Mouse (Mus musculus) intestine, embryonic 14.5 days (tissue): ENCODE results near the gene Clstn3. TPM values are rescaled to one million over a fixed set of nuclear protein-coding genes. Genes with fewer than 3 reads are reported as not detected.
"Not testable (repeated sequence)": the region's sequence is repeated elsewhere in the genome, so short reads cannot be mapped to it uniquely, and the experiment has no call there.

Experiments
- ATAC-seq: fragments of 200-750 bp; cut with Nextera tagmentation; replicated peaks from 2 replicates; pipeline ENCODE4 v1.8.0; 2017; ENCODE audit warnings: low read depth, moderate number of reproducible peaks, moderate TSS enrichment, moderate library complexity; ENCODE audit not compliant: low FRiP score, low TSS enrichment
- DNase-seq: peaks from one replicate; pipeline ENCODE4 v3.0.0-alpha.2; 2018; ENCODE audit warnings: low spot score
- H3K27ac ChIP-seq: fragments of 300-500 bp; sonication (generic); 2 replicates; pipeline ENCODE4 v1.5.1; 2014; ENCODE audit warnings: low read depth, mild to moderate bottlenecking, control low read depth
- H3K27me3 ChIP-seq: fragments of 300-500 bp; sonication (generic); replicated peaks from 2 replicates; pipeline ENCODE4 v1.6.1; 2014; ENCODE audit warnings: low read length, control low read depth; ENCODE audit not compliant: control insufficient read depth, insufficient read depth
- H3K36me3 ChIP-seq: fragments of 300-500 bp; sonication (generic); 2 replicates; pipeline ENCODE4 v1.6.1; 2014; ENCODE audit warnings: low read length, control low read depth; ENCODE audit not compliant: control insufficient read depth, insufficient read depth
- H3K4me1 ChIP-seq: fragments of 300-500 bp; sonication (generic); replicated peaks from 2 replicates; pipeline ENCODE4 v1.6.1; 2014; ENCODE audit warnings: low read length, control low read depth, mixed read lengths; ENCODE audit not compliant: control insufficient read depth, insufficient read depth
- H3K4me2 ChIP-seq: fragments of 300-500 bp; sonication (generic); 2 replicates; pipeline ENCODE4 v1.6.1; 2014; ENCODE audit warnings: low read length
- H3K4me3 ChIP-seq: fragments of 300-500 bp; sonication (generic); 2 replicates; pipeline ENCODE4 v1.5.1; 2014; ENCODE audit warnings: low read depth, low read length, control low read depth, mixed read lengths
- H3K9ac ChIP-seq: fragments of 300-500 bp; sonication (generic); 2 replicates; pipeline ENCODE4 v1.6.1; 2014; ENCODE audit warnings: mild to moderate bottlenecking, low read length
- H3K9me3 ChIP-seq: fragments of 300-500 bp; sonication (generic); 2 replicates; pipeline ENCODE4 v1.6.1; 2016; ENCODE audit warnings: low read length, control low read depth; ENCODE audit not compliant: control insufficient read depth
- WGBS: fragments of 180-500 bp; shearing (Covaris S2); extraction: QIAGEN DNeasy Blood & Tissue Kit; methylation state at CpG from one replicate; pipeline ENCODE4 v1.1.7; 2014; 5-methylcytosine and 5-hydroxymethylcytosine counted together
- polyA plus RNA-seq: library from polyadenylated mRNA; unstranded; fragments of >200 nt; fragmentation: Nextera tagmentation; extraction: Ambion mirVana; gene quantifications from 2 replicates; pipeline ENCODE4 v1.2.1, GENCODE M21; 2014

Clstn3 gene
- polyA plus RNA-seq, 1 experiment from 2014 or later: 4.7 TPM

DNA sequence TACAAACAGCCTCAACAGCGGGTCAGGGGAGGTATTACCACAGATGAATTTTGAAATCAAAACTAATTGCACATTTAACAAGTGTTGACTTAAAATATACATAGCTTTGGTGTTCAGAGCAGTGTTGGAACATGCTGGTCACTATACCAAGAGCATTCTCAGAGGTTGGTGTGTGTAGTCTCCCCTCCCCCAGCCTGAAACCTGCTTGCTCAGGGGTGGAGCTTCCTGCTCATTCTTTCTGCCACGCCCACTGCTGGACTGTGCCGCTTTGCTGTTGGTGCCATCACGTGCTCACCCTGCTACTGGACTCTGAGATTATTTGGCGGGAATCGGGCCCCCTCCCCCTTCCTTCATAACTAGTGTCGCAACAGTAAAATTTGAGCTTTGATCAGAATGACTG lies 39.6 kb downstream of the Clstn3 start:
- H3K27ac ChIP-seq, H3K9me3 ChIP-seq, DNase-seq, H3K9ac ChIP-seq, H3K36me3 ChIP-seq, H3K4me3 ChIP-seq, ATAC-seq, H3K4me2 ChIP-seq, H3K4me1 ChIP-seq, H3K27me3 ChIP-seq: not testable (repeated sequence)
- 55% methylated on average over 7 of the region's 7 CpGs for WGBS

GRCm38 (mm10) chr6:124424068-124424498 lies 40.5 kb downstream of the Clstn3 start:
- no peak for DNase-seq
- H3K27ac ChIP-seq: no peak overlapping the region
- no peaks in the 10 kb centered on the region for H3K27me3 ChIP-seq
- no peak overlapping the region for H3K4me3 ChIP-seq
- WGBS: 36% methylated on average over 1 of the region's 1 CpGs
- H3K36me3 ChIP-seq: no peaks in the 10 kb centered on the region
- H3K9me3 ChIP-seq: no peaks in the 10 kb centered on the region
- ATAC-seq: no peak
- H3K4me2 ChIP-seq: no peak overlapping the region
- no peaks in the 10 kb centered on the region for H3K4me1 ChIP-seq
- H3K9ac ChIP-seq: no peak overlapping the region

DNA sequence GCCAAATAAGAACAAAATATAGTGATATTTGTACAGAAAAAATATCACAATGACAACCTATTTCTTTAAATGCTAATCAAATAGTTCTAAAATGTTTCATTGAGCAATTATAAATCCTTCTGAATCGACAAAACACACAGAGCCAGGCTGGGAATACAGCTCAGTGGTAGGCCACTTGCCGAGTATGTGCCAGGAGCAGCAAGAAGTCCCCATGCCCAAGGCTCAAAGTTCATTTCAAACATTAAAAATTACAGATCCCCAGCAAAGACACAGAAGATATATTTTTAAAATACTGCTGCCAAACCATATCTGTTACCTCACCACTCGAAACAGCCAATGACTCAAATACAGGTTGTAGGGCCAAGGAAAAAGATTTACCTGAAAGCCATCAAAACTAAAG lies 45.9 kb downstream of the Clstn3 start:
- Histone ChIP-seq H3K9ac (no peak overlapping the region), H3K36me3 (no peaks in the 10 kb centered on the region), H3K4me2 (no peak overlapping the region), H3K4me1 (peaks cover 2% of the 10 kb centered on the region; the same call in 1 of the 2 replicates), H3K9me3 (no peaks in the 10 kb centered on the region), H3K27me3 (no peaks in the 10 kb centered on the region), H3K27ac (no peak overlapping the region), H3K4me3 (no peak overlapping the region)
- no peak for DNase-seq
- no peak for ATAC-seq
- WGBS: 87% methylated on average over 3 of the region's 3 CpGs

DNA sequence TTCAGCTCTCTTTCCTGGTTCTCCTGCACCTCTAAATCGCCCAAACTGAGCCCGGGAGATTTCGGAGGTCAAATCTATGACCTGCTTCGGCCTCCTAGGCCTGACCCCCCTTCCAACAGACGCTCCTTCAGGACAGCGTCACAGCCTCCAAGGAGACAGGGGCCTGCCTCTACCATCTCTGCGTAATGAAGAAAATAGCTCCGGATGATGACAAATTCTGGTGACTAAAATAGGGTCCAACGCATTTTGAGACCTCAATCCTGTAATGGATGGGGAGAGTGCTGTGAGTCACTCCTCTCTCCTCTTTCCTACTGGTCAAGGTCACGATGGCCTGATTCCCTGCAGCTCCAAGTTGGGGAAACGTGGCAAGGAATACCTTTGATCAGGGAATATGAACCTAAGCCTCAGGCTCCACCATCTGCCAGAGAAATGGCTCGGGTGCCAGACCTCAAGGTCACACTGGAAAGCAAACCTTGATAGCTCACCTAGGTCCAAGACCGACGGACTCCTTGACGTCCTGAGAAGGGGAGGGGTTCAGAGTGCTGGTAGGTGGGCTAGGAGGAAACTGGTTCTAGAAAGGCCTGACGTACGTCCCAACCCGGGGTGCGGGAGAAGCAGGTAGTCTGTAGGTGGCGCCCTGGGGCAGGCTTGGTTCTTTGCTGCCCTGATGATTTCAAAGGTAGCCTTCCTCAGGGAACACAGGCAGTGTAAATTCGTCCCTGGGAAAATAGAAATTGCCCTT lies 49.1 kb downstream of the Clstn3 start:
- Histone ChIP-seq H3K27me3 (no peaks in the 10 kb centered on the region), H3K4me2 (peak overlapping the region; percentile 82), H3K9me3 (no peaks in the 10 kb centered on the region), H3K4me3 (peak overlapping the region; percentile 80), H3K9ac (peak overlapping the region; percentile 56), H3K27ac (peak overlapping the region; percentile 79), H3K36me3 (peaks cover 21% of the 10 kb centered on the region), H3K4me1 (peaks cover 2% of the 10 kb centered on the region; the same call in 1 of the 2 replicates)
- 5% methylated on average over 21 of the region's 21 CpGs for WGBS
- peak; percentile 59 for ATAC-seq
- peak; percentile 91 for DNase-seq

DNA sequence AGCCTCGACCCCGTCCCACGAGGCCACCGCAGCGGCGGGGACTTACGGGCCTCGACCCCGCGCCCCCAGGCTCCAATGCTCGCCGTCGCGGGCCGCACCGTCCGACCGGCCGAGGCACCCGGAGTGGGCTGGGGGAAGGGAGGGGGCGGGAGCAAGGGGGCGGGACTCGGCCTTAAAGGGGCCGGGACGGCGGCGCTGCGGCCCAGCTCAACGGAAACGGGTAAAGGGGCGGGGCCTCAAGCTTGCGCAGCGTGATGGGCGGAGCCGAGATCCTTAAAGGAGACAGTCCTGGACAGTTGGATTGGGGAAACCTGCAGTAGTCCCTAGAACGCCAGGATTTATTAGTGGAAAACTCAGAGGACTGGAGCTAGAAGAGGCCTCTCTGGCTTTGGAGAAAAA lies 49.7 kb downstream of the Clstn3 start, which contains the start of gene Pex5:
Gene Pex5 (minus strand): TSS at position 141 of the 399 bp plus-strand sequence.
- Histone ChIP-seq H3K27me3 (no peaks in the 10 kb centered on the region), H3K4me2 (peak within 1 kb of the TSS; percentile 82), H3K4me3 (peak within 1 kb of the TSS; percentile 80), H3K27ac (peak within 1 kb of the TSS; percentile 79), H3K9ac (peak within 1 kb of the TSS; percentile 83), H3K9me3 (no peaks in the 10 kb centered on the region), H3K4me1 (peaks cover 2% of the 10 kb centered on the region; the same call in 1 of the 2 replicates), H3K36me3 (peaks cover 21% of the 10 kb centered on the region)
- DNase-seq: peak; percentile 94
- peak; percentile 92 for ATAC-seq
- WGBS: under 1% methylated on average over 36 of the region's 36 CpGs

DNA sequence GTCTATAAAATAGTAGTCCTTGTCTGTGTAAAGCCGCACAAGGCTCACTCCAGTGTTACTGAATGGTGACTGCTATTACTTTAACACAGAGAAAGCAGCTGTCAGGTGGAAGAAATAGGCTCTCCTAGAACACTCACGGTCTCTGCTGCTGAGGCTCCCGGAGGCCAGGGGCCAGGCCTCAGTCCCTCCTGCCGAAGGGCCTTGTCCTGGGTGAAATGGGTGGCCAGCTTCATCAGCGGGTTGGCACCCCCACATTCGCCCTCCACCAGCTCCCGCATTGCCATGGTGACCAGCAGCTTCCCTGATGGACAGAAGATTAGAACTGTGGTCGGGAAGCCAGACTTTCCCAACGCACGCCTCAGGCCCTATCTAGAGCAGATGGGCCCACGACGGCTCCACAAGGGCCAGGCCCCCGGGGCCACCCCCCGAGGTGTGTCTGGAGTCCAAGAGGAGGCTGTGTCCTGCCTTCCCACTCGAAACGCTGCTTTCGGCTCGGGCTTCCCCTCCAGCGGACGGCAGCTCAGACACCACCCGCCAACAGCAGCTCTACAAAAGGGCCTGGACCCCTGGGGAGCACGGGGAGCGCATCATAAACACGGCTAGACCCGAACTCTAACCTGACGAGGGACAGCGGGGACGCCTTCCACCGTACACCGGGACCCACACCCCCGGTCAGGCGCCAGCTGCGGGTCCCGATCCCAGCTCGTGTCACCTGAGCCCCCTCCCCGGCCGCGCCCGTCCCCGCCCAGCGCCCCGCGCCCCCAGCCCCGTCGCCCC lies 50.3 kb downstream of the Clstn3 start:
- peaks cover 21% of the 10 kb centered on the region for H3K36me3 ChIP-seq
- H3K9me3 ChIP-seq: no peaks in the 10 kb centered on the region
- H3K9ac ChIP-seq: peak overlapping the region; percentile 83
- ATAC-seq (peak; percentile 63), DNase-seq (peak; percentile 80)
- H3K27me3 ChIP-seq: no peaks in the 10 kb centered on the region
- peak overlapping the region; percentile 80 for H3K4me3 ChIP-seq
- WGBS: 3% methylated on average over 39 of the region's 45 CpGs
- peak overlapping the region; percentile 79; the same call in 1 of the 2 replicates for H3K27ac ChIP-seq
- peak overlapping the region; percentile 82 for H3K4me2 ChIP-seq
- peaks cover 2% of the 10 kb centered on the region; the same call in 1 of the 2 replicates for H3K4me1 ChIP-seq

DNA sequence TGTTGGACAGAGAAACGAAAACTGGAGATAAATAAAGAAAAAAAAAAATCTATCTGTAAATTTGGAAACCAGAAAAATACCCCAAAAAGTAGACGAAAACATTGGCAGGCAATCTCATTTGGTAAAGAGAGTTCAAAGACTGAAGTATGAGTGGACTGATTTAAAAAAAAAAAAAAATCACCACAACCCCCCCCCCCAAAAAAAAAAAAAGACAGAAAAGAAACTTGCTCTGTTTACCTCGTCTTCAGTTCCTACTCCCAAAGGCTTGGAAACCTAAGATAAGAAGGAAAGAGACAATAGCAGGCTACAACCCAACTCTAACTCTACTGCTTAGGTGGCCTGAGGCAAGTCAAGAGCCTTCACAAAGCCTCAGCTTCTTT lies 50.8 kb downstream of the Clstn3 start:
- DNase-seq (peak; percentile 27), ATAC-seq (no peak)
- H3K4me1 ChIP-seq: peaks cover 2% of the 10 kb centered on the region; the same call in 1 of the 2 replicates
- H3K9ac ChIP-seq: peak overlapping the region; percentile 83
- H3K9me3 ChIP-seq: no peaks in the 10 kb centered on the region
- H3K4me2 ChIP-seq: peak overlapping the region; percentile 82
- H3K27me3 ChIP-seq: no peaks in the 10 kb centered on the region
- H3K36me3 ChIP-seq: peaks cover 21% of the 10 kb centered on the region
- no peak overlapping the region for H3K27ac ChIP-seq
- 62% methylated on average over 3 of the region's 3 CpGs for WGBS
- peak overlapping the region; percentile 80 for H3K4me3 ChIP-seq

DNA sequence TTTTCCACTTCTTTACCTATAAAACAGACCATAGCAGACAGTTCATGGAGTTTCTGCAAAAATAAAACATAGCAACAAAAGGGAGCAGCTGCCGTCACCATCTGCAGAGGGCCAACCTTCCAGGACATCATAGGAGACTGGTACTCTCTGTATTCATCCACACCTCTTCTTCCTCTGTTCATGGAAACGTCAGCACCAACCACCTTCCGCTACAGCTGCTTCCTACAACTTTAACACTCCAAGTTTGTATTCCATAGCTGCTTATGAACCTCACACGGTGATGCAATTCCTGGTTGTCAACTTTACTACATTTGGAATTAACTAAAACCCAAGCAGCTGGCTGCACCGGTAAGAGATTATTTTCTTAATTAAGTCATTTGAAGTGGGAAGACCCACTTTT lies 56.2 kb downstream of the Clstn3 start:
- Histone ChIP-seq H3K9ac (no peak overlapping the region), H3K4me3 (no peak overlapping the region), H3K4me2 (no peak overlapping the region), H3K36me3 (peaks cover 66% of the 10 kb centered on the region), H3K4me1 (no peaks in the 10 kb centered on the region), H3K27ac (no peak overlapping the region), H3K9me3 (no peaks in the 10 kb centered on the region), H3K27me3 (no peaks in the 10 kb centered on the region)
- WGBS: 91% methylated on average over 5 of the region's 5 CpGs
- ATAC-seq (no peak), DNase-seq (no peak)
